Mouse (Mus musculus) lung, postnatal 0 days (tissue): ENCODE results near the gene Mapk3. TPM values are rescaled to one million over a fixed set of nuclear protein-coding genes. Genes with fewer than 3 reads are reported as not detected.
"Not testable (repeated sequence)": the region's sequence is repeated elsewhere in the genome, so short reads cannot be mapped to it uniquely, and the experiment has no call there.

Experiments used
- ATAC-seq: fragments of 200-750 bp; cut with Nextera tagmentation; 2 replicates; pipeline ENCODE4 v1.8.0; 2017; ENCODE audit warnings: moderate library complexity
- DNase-seq: peaks from one replicate; pipeline ENCODE4 v3.0.0-alpha.2; 2016; ENCODE audit warnings: low spot score
- H3K27ac ChIP-seq: fragments of 300-500 bp; sonication (generic); 2 replicates; pipeline ENCODE4 v1.5.1; 2014; ENCODE audit warnings: antibody characterized with exemption, mild to moderate bottlenecking, low read length, mixed read lengths
- H3K27me3 ChIP-seq: fragments of 300-500 bp; sonication (generic); replicated peaks from 2 replicates; pipeline ENCODE4 v1.6.1; 2014; ENCODE audit warnings: low read length, mixed read lengths; ENCODE audit not compliant: insufficient read depth
- H3K36me3 ChIP-seq: fragments of 300-500 bp; sonication (generic); 2 replicates; pipeline ENCODE4 v1.6.1; 2014; ENCODE audit warnings: low read length, mixed read lengths; ENCODE audit not compliant: insufficient read depth
- H3K4me1 ChIP-seq: fragments of 300-500 bp; sonication (generic); 2 replicates; pipeline ENCODE4 v1.6.1; 2014; ENCODE audit warnings: antibody characterized with exemption, low read depth, low read length, mixed read lengths; ENCODE audit not compliant: insufficient read depth
- H3K4me2 ChIP-seq: fragments of 300-500 bp; sonication (generic); replicated peaks from 2 replicates; pipeline ENCODE4 v1.6.1; 2014; ENCODE audit warnings: low read depth, mild to moderate bottlenecking, low read length, moderate library complexity, mixed read lengths
- H3K4me3 ChIP-seq: fragments of 300-500 bp; sonication (generic); 2 replicates; pipeline ENCODE4 v1.5.1; 2014; ENCODE audit warnings: low read depth, low read length
- H3K9ac ChIP-seq: fragments of 300-500 bp; sonication (generic); replicated peaks from 2 replicates; pipeline ENCODE4 v1.6.1; 2014; ENCODE audit warnings: low read depth, mild to moderate bottlenecking
- H3K9me3 ChIP-seq: fragments of 300-500 bp; sonication (generic); 2 replicates; pipeline ENCODE4 v1.6.1; 2016; ENCODE audit warnings: low read length, mixed read lengths
- CTCF ChIP-seq: IDR thresholded peaks from 2 replicates; pipeline ENCODE4 v1.5.1; 2016; ENCODE audit warnings: antibody characterized with exemption, mild to moderate bottlenecking
- EP300 ChIP-seq: IDR thresholded peaks from 2 replicates; pipeline ENCODE4 v1.6.1; 2016; ENCODE audit warnings: antibody characterized with exemption, mild to moderate bottlenecking, control low read depth
- WGBS: fragments of 180-500 bp; shearing (Covaris S2); extraction: QIAGEN DNeasy Blood & Tissue Kit; methylation state at CpG from one replicate; pipeline ENCODE4 v1.1.7; 2014; 5-methylcytosine and 5-hydroxymethylcytosine counted together
- polyA plus RNA-seq: library from polyadenylated mRNA; unstranded; fragments of >200 nt; fragmentation: Nextera tagmentation; extraction: Ambion mirVana; gene quantifications from 2 replicates; pipeline ENCODE4 v1.2.1, GENCODE M21; 2015

Mapk3 gene
- polyA plus RNA-seq, 1 experiment from 2014 or later = 183 TPM

DNA sequence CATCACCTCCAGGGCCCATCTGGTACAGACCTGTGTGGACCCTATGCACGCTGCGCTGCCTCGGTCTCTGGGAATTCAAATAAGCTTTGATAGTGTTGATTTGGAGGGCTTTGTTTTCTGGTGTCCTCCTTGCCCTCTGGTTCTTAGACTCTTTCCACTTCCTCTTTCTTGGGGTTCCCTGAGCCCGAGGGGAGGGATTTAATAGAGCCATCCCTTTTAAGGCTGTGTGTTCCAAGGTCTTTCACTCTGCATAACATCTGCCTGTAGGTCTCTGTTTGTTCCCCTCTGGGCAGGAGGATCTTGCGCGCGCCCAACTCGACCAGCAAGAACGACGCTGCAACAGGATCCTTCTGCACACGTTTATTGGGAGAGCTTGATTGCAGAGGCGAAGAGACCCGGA lies 37.8 kb upstream of the Mapk3 start:
- H3K9me3 ChIP-seq = no peaks in the 10 kb centered on the region
- no peak for TF ChIP-seq EP300
- no peak for TF ChIP-seq CTCF
- no peak overlapping the region for H3K4me2 ChIP-seq
- H3K27me3 ChIP-seq = no peaks in the 10 kb centered on the region
- DNase-seq (no peak), ATAC-seq (no peak)
- WGBS = 89% methylated on average over 13 of the region's 13 CpGs
- no peaks in the 10 kb centered on the region for H3K4me1 ChIP-seq
- H3K4me3 ChIP-seq = no peak overlapping the region
- no peak overlapping the region for H3K9ac ChIP-seq
- no peak overlapping the region for H3K27ac ChIP-seq
- no peaks in the 10 kb centered on the region for H3K36me3 ChIP-seq

- Histone ChIP-seq H3K9me3 (no peaks in the 10 kb centered on the region), H3K4me1 (no peaks in the 10 kb centered on the region), H3K4me2 (no peak overlapping the region), H3K9ac (no peak overlapping the region), H3K4me3 (no peak overlapping the region), H3K36me3 (no peaks in the 10 kb centered on the region), H3K27me3 (no peaks in the 10 kb centered on the region), H3K27ac (no peak overlapping the region)
- no peak for ATAC-seq
- 58% methylated on average over 3 of the region's 3 CpGs for WGBS
- no peak for DNase-seq
- TF ChIP-seq EP300 (no peak), CTCF (no peak)
Measured at GRCm38 (mm10) chr7:126725077-126725476, 34.3 kb upstream of the Mapk3 start.

DNA sequence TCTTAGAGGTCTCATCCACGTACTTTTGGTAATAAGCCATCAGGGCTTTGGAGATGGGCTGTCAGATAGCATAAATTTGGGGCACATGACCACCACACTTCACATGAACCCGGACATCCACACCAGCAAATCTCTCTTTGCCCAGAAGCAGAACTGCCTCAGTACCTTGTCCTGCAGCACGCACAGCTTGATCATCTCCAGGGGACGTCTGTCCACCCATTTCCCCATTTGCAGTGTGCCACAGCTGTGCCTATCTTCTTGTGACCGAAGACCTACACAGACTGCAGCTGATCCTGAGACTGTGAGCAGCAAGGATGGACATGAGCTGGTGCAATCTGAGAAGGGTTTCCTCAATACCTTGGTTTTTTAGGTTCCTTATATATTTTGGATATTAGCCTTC lies 33.7 kb upstream of the Mapk3 start:
- DNase-seq = no peak
- H3K36me3 ChIP-seq = no peaks in the 10 kb centered on the region
- H3K27ac ChIP-seq = no peak overlapping the region
- H3K9ac ChIP-seq = no peak overlapping the region
- no peaks in the 10 kb centered on the region for H3K4me1 ChIP-seq
- H3K27me3 ChIP-seq = no peaks in the 10 kb centered on the region
- H3K9me3 ChIP-seq = no peaks in the 10 kb centered on the region
- H3K4me3 ChIP-seq = no peak overlapping the region
- TF ChIP-seq CTCF = no peak
- TF ChIP-seq EP300 = no peak
- ATAC-seq = no peak
- no peak overlapping the region for H3K4me2 ChIP-seq
- WGBS = 66% methylated on average over 5 of the region's 5 CpGs

GRCm38 (mm10) chr7:126730256-126730789 lies 29.1 kb upstream of the Mapk3 start:
- 62% methylated on average over 4 of the region's 4 CpGs for WGBS
- DNase-seq (peak; percentile 45), ATAC-seq (peak; percentile 65)
- H3K4me2 ChIP-seq, H3K4me3 ChIP-seq, H3K4me1 ChIP-seq, H3K27ac ChIP-seq, H3K9me3 ChIP-seq, H3K9ac ChIP-seq, H3K27me3 ChIP-seq, H3K36me3 ChIP-seq: not testable (repeated sequence)

DNA sequence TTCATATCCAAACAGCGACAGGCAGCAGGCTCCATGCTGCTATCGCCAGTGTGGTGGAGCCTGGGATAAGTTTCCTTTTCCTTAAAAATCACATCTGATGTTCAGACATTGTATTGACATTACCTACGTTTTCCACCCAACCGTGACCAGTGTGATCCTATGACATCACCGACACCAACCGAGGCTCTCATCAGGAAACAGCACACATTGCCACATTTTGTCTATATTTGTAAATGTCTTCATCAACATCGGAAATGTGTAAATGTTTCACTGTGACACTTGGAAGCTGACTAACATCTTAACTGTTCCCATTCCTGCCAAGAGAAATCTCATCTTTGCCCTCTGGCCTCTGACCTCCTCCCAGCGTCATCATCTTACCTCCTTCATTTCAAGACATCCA lies 23.3 kb upstream of the Mapk3 start:
- Histone ChIP-seq H3K9me3 (no peaks in the 10 kb centered on the region), H3K27ac (no peak overlapping the region), H3K36me3 (no peaks in the 10 kb centered on the region), H3K4me1 (no peaks in the 10 kb centered on the region), H3K9ac (no peak overlapping the region), H3K4me3 (no peak overlapping the region), H3K27me3 (no peaks in the 10 kb centered on the region), H3K4me2 (no peak overlapping the region)
- 66% methylated on average over 8 of the region's 8 CpGs for WGBS
- ATAC-seq (no peak), DNase-seq (no peak)
- TF ChIP-seq CTCF = no peak
- no peak for TF ChIP-seq EP300

- TF ChIP-seq CTCF (no peak), EP300 (no peak)
- DNase-seq (no peak), ATAC-seq (no peak)
- Histone ChIP-seq H3K4me3 (no peak overlapping the region), H3K36me3 (no peaks in the 10 kb centered on the region), H3K27ac (no peak overlapping the region), H3K4me1 (no peaks in the 10 kb centered on the region), H3K9ac (no peak overlapping the region), H3K9me3 (no peaks in the 10 kb centered on the region), H3K27me3 (no peaks in the 10 kb centered on the region), H3K4me2 (no peak overlapping the region)
- WGBS = 84% methylated on average over 17 of the region's 17 CpGs
Measured at GRCm38 (mm10) chr7:126739551-126739950, 19.9 kb upstream of the Mapk3 start.

- Histone ChIP-seq H3K4me2 (no peak overlapping the region), H3K4me1 (no peaks in the 10 kb centered on the region), H3K9me3 (no peaks in the 10 kb centered on the region), H3K4me3 (no peak overlapping the region), H3K9ac (no peak overlapping the region), H3K27me3 (no peaks in the 10 kb centered on the region), H3K36me3 (no peaks in the 10 kb centered on the region), H3K27ac (no peak overlapping the region)
- 73% methylated on average over 13 of the region's 13 CpGs for WGBS
- DNase-seq = peak; percentile 74
- peak; percentile 61 for ATAC-seq
- no peak for TF ChIP-seq CTCF
- TF ChIP-seq EP300 = no peak
Measured at GRCm38 (mm10) chr7:126740132-126740735, 19.2 kb upstream of the Mapk3 start.
